Mouse (Mus musculus): ENCODE results near the gene Ptgr1. TPM values are rescaled to one million over a fixed set of nuclear protein-coding genes. Genes with fewer than 3 reads are reported as not detected.
A peak's percentile ranks its signal among the peaks of the same experiment; 100 is the strongest.

The Ptgr1 gene
- polyA plus RNA-seq, 1 experiment from 2014 or later: 8.5 TPM

GRCm38 (mm10) chr4:58944206-58944553, 42.7 kb downstream of the Ptgr1 start:
- Histone ChIP-seq H3K27ac (replicated peaks) (no peak overlapping the region), H3K4me2 (peak overlapping the region; percentile 78), H3K9ac (peak overlapping the region; percentile 82), H3K4me3 (peak overlapping the region; percentile 73), H3K9me3 (no peaks in the 10 kb centered on the region), H3K36me3 (no peaks in the 10 kb centered on the region), H3K4me1 (peaks cover 8% of the 10 kb centered on the region; the same call in 1 of the 2 replicates), H3K27me3 (replicated peaks) (peaks cover 20% of the 10 kb centered on the region)
- WGBS: 20% methylated on average over 6 of the region's 6 CpGs
- no peak for ATAC-seq (ENCODE audit: extremely low read depth, insufficient number of reproducible peaks, low FRiP score, low TSS enrichment)

- 0 out of 2 replicates have a peak, but pooled peaks have one; percentile 14 for ATAC-seq (ENCODE audit: extremely low read depth, insufficient number of reproducible peaks, low FRiP score, low TSS enrichment)
- peaks cover 20% of the 10 kb centered on the region for H3K27me3 ChIP-seq (replicated peaks)
- 2% methylated on average over 50 of the region's 50 CpGs for WGBS
These were observed 43.3 kb downstream of the Ptgr1 start, which contains the start of gene Zkscan16 for GRCm38 (mm10) chr4:58943420-58944205. Zkscan16 (plus strand) TSS chr4:58943628.

GRCm38 (mm10) chr4:58942942-58943341, 44.0 kb downstream of the Ptgr1 start:
- H3K4me2 ChIP-seq: peak overlapping the region; percentile 78
- peaks cover 20% of the 10 kb centered on the region for H3K27me3 ChIP-seq (replicated peaks)
- no peaks in the 10 kb centered on the region for H3K9me3 ChIP-seq
- peak overlapping the region; percentile 73 for H3K4me3 ChIP-seq
- H3K27ac ChIP-seq (replicated peaks): no peak overlapping the region
- peak overlapping the region; percentile 82 for H3K9ac ChIP-seq
- 71% methylated on average over 4 of the region's 4 CpGs for WGBS
- H3K4me1 ChIP-seq: peaks cover 8% of the 10 kb centered on the region; the same call in 1 of the 2 replicates
- no peak for ATAC-seq (ENCODE audit: extremely low read depth, insufficient number of reproducible peaks, low FRiP score, low TSS enrichment)
- no peaks in the 10 kb centered on the region for H3K36me3 ChIP-seq

More at GRCm38 (mm10) chr4:58943420-58944205, 43.3 kb downstream of the Ptgr1 start, which contains the start of gene Zkscan16:
- Histone ChIP-seq H3K9ac (peak within 1 kb of the TSS; percentile 82), H3K36me3 (no peaks in the 10 kb centered on the region), H3K4me1 (peaks cover 8% of the 10 kb centered on the region; the same call in 1 of the 2 replicates), H3K9me3 (no peaks in the 10 kb centered on the region), H3K27ac (replicated peaks) (no peak within 1 kb of the TSS), H3K4me2 (peak within 1 kb of the TSS; percentile 78), H3K4me3 (peak within 1 kb of the TSS; percentile 73)

- no peak overlapping the region for H3K4me3 ChIP-seq
- H3K9me3 ChIP-seq: no peaks in the 10 kb centered on the region
- H3K4me1 ChIP-seq: peaks cover 8% of the 10 kb centered on the region; the same call in 1 of the 2 replicates
- no peak overlapping the region for H3K9ac ChIP-seq
- no peak overlapping the region for H3K27ac ChIP-seq (replicated peaks)
- no peak overlapping the region for H3K4me2 ChIP-seq
- peaks cover 20% of the 10 kb centered on the region for H3K27me3 ChIP-seq (replicated peaks)
- no peak for ATAC-seq (ENCODE audit: extremely low read depth, insufficient number of reproducible peaks, low FRiP score, low TSS enrichment)
- H3K36me3 ChIP-seq: no peaks in the 10 kb centered on the region
These were observed 45.3 kb downstream of the Ptgr1 start for GRCm38 (mm10) chr4:58941638-58942037.

- H3K4me2 ChIP-seq: no peak overlapping the region
These were observed 51.1 kb downstream of the Ptgr1 start for GRCm38 (mm10) chr4:58935846-58936245.

GRCm38 (mm10) chr4:58934746-58935476, 52.0 kb downstream of the Ptgr1 start:
- WGBS: 28% methylated on average over 15 of the region's 15 CpGs
- no peak overlapping the region for H3K4me3 ChIP-seq
- no peak overlapping the region for H3K27ac ChIP-seq (replicated peaks)
- no peaks in the 10 kb centered on the region for H3K36me3 ChIP-seq
- peaks cover 16% of the 10 kb centered on the region for H3K4me1 ChIP-seq
- no peaks in the 10 kb centered on the region for H3K9me3 ChIP-seq
- no peaks in the 10 kb centered on the region; the same call in 1 of the 2 replicates for H3K27me3 ChIP-seq (replicated peaks)
- H3K9ac ChIP-seq: no peak overlapping the region
- ATAC-seq (ENCODE audit: extremely low read depth, insufficient number of reproducible peaks, low FRiP score, low TSS enrichment): no peak
- H3K4me2 ChIP-seq: peak overlapping the region; percentile 29

More at GRCm38 (mm10) chr4:58935846-58936245, 51.1 kb downstream of the Ptgr1 start:
- peaks cover 16% of the 10 kb centered on the region for H3K4me1 ChIP-seq
- H3K9ac ChIP-seq: no peak overlapping the region
- H3K9me3 ChIP-seq: no peaks in the 10 kb centered on the region
- no peaks in the 10 kb centered on the region for H3K36me3 ChIP-seq
- H3K27ac ChIP-seq (replicated peaks): no peak overlapping the region
- 56% methylated on average over 3 of the region's 3 CpGs for WGBS
- no peak overlapping the region for H3K4me3 ChIP-seq
- H3K27me3 ChIP-seq (replicated peaks): no peaks in the 10 kb centered on the region
- no peak for ATAC-seq (ENCODE audit: extremely low read depth, insufficient number of reproducible peaks, low FRiP score, low TSS enrichment)

- no peak overlapping the region for H3K4me3 ChIP-seq
- no peaks in the 10 kb centered on the region for H3K9me3 ChIP-seq
- no peak overlapping the region for H3K9ac ChIP-seq
- ATAC-seq (ENCODE audit: extremely low read depth, insufficient number of reproducible peaks, low FRiP score, low TSS enrichment): no peak
- peaks cover 16% of the 10 kb centered on the region for H3K4me1 ChIP-seq
- H3K27me3 ChIP-seq (replicated peaks): no peaks in the 10 kb centered on the region; the same call in 1 of the 2 replicates
- H3K27ac ChIP-seq (replicated peaks): no peak overlapping the region
- no peaks in the 10 kb centered on the region for H3K36me3 ChIP-seq
- WGBS: 77% methylated on average over 4 of the region's 4 CpGs
- H3K4me2 ChIP-seq: no peak overlapping the region
These were observed 52.6 kb downstream of the Ptgr1 start for GRCm38 (mm10) chr4:58934308-58934707.

- ATAC-seq (ENCODE audit: extremely low read depth, insufficient number of reproducible peaks, low FRiP score, low TSS enrichment): no peak
- WGBS: 77% methylated on average over 6 of the region's 6 CpGs
- Histone ChIP-seq H3K36me3 (no peaks in the 10 kb centered on the region), H3K4me2 (no peak overlapping the region), H3K9ac (no peak overlapping the region), H3K4me3 (no peak overlapping the region), H3K27ac (replicated peaks) (no peak overlapping the region), H3K4me1 (peaks cover 16% of the 10 kb centered on the region), H3K27me3 (replicated peaks) (no peaks in the 10 kb centered on the region; the same call in 1 of the 2 replicates), H3K9me3 (no peaks in the 10 kb centered on the region)
These were observed 54.4 kb downstream of the Ptgr1 start for GRCm38 (mm10) chr4:58932541-58932940.

GRCm38 (mm10) chr4:58927661-58928060, 59.3 kb downstream of the Ptgr1 start:
- 62% methylated on average over 3 of the region's 3 CpGs for WGBS
- ATAC-seq (ENCODE audit: extremely low read depth, insufficient number of reproducible peaks, low FRiP score, low TSS enrichment): no peak

GRCm38 (mm10) chr4:58926120-58926519, 60.8 kb downstream of the Ptgr1 start:
- H3K36me3 ChIP-seq: no peaks in the 10 kb centered on the region
- no peaks in the 10 kb centered on the region for H3K9me3 ChIP-seq
- H3K4me2 ChIP-seq: no peak overlapping the region
- H3K4me1 ChIP-seq: no peaks in the 10 kb centered on the region
- ATAC-seq (ENCODE audit: extremely low read depth, insufficient number of reproducible peaks, low FRiP score, low TSS enrichment): no peak
- H3K9ac ChIP-seq: no peak overlapping the region
- peaks cover 3% of the 10 kb centered on the region; the same call in 1 of the 2 replicates for H3K27me3 ChIP-seq (replicated peaks)
- no peak overlapping the region for H3K27ac ChIP-seq (replicated peaks)
- WGBS: 33% methylated on average over 2 of the region's 2 CpGs
- no peak overlapping the region for H3K4me3 ChIP-seq

More at GRCm38 (mm10) chr4:58927661-58928060, 59.3 kb downstream of the Ptgr1 start:
- H3K4me3 ChIP-seq: no peak overlapping the region
- no peaks in the 10 kb centered on the region for H3K36me3 ChIP-seq
- H3K4me1 ChIP-seq: no peaks in the 10 kb centered on the region
- no peak overlapping the region for H3K27ac ChIP-seq (replicated peaks)
- peaks cover 3% of the 10 kb centered on the region; the same call in 1 of the 2 replicates for H3K27me3 ChIP-seq (replicated peaks)
- H3K9me3 ChIP-seq: no peaks in the 10 kb centered on the region
- no peak overlapping the region for H3K4me2 ChIP-seq
- H3K9ac ChIP-seq: no peak overlapping the region

- Histone ChIP-seq H3K27ac (replicated peaks) (no peak overlapping the region), H3K27me3 (replicated peaks) (peaks cover 3% of the 10 kb centered on the region; the same call in 1 of the 2 replicates), H3K36me3 (no peaks in the 10 kb centered on the region), H3K4me3 (no peak overlapping the region), H3K4me1 (no peaks in the 10 kb centered on the region), H3K4me2 (no peak overlapping the region), H3K9me3 (no peaks in the 10 kb centered on the region), H3K9ac (no peak overlapping the region)
- ATAC-seq (ENCODE audit: extremely low read depth, insufficient number of reproducible peaks, low FRiP score, low TSS enrichment): no peak
- WGBS: 25% methylated on average over 5 of the region's 5 CpGs
These were observed 61.3 kb downstream of the Ptgr1 start for GRCm38 (mm10) chr4:58925664-58926063.
